Comparison of ENCODE assay signal across 14 mouse cellular contexts in the genomic region with DNA sequence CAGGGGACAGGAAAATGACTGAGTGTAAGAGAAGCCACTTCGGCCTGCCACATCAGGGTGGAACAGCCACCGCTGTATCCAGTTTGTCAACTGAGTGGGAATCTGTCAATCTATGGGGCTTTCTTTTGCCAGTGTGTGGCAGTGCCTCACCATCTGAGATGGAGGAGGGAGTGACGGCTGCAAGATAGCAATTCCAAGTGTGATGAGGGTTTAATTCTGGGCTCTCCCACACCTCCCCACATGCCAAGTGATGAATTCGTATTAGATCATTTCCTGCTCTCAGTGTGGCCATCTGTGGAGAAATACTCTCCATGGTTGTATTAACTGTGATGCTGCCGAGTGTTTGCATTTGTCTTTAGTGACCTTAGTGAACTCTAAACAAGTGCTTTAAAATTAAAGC. TPM values are rescaled to one million over a fixed set of nuclear protein-coding genes. Genes with fewer than 3 reads are reported as not detected.
DNase-seq lines count a peak whose midpoint lies in the region; ATAC-seq and TF ChIP-seq lines count a peak whose summit lies in the region.
"Had no signal": no experiment of that assay in that cellular context is flagged by ENCODE, and none has a peak within 500 bp of the region (broad histone marks: within the 10 kb centered on the region; RNA-seq: fewer than 3 reads in every experiment).

No protein-coding gene starts in this region.

- TF ChIP-seq CTCF in intestine, postnatal 0 days (IDR thresholded peaks at IDR 0.05; ENCODE audit: low read depth) = no peak

- H3K27ac ChIP-seq in forebrain, embryonic 15.5 days (replicated peaks) = 0 out of 2 replicates have a peak overlapping the region, but pooled peaks have one; percentile 46
- no peak overlapping the region for H3K27ac ChIP-seq in forebrain, embryonic 11.5 days (ENCODE audit: low read depth, low read length)
- no peak overlapping the region for H3K27ac ChIP-seq in intestine, postnatal 0 days (ENCODE audit: low read depth, low read length)
- H3K27ac ChIP-seq: hindbrain, embryonic 14.5 days; limb, embryonic 10.5 days; liver, embryonic 15.5 days had no signal

- H3K27me3 ChIP-seq in forebrain, embryonic 15.5 days = no peaks in the 10 kb centered on the region
- H3K27me3 ChIP-seq in forebrain, embryonic 11.5 days (ENCODE audit: control insufficient read depth, insufficient read depth, low read length) = no peaks in the 10 kb centered on the region
- H3K27me3 ChIP-seq in intestine, postnatal 0 days (replicated peaks; ENCODE audit: control insufficient read depth, insufficient read depth, low read length) = no peaks in the 10 kb centered on the region
- H3K27me3 ChIP-seq: liver, embryonic 15.5 days had no signal

- DNase-seq in forebrain, embryonic 11.5 days (ENCODE audit: low spot score) = no peak
- peak; percentile 95 for DNase-seq in brain, adult 2 months (ENCODE audit: low read depth, low spot score)
- peak; percentile 59 to 62 for DNase-seq in cerebellum, postnatal 10 days
- peak; percentile 65 to 74 for DNase-seq in layer of hippocampus, postnatal 36 days
- no peak for DNase-seq in kidney, postnatal 36 days
- DNase-seq: thymus, adult 18-20 months had no signal

- H3K9ac ChIP-seq in forebrain, embryonic 15.5 days (replicated peaks) = no peak overlapping the region
- H3K9ac ChIP-seq in forebrain, embryonic 11.5 days (ENCODE audit: low read length) = no peak overlapping the region
- H3K9ac ChIP-seq in intestine, postnatal 0 days (ENCODE audit: low read depth, low read length) = no peak overlapping the region
- H3K9ac ChIP-seq: hindbrain, embryonic 14.5 days; liver, embryonic 15.5 days had no signal

- no peaks in the 10 kb centered on the region for H3K9me3 ChIP-seq in forebrain, embryonic 15.5 days
- H3K9me3 ChIP-seq in forebrain, embryonic 11.5 days (ENCODE audit: control insufficient read depth, low read length) = no peaks in the 10 kb centered on the region
- no peaks in the 10 kb centered on the region for H3K9me3 ChIP-seq in intestine, postnatal 0 days (ENCODE audit: control insufficient read depth)
- H3K9me3 ChIP-seq: limb, embryonic 10.5 days; liver, embryonic 15.5 days had no signal

- H3K4me1 ChIP-seq in forebrain, embryonic 15.5 days = peaks cover 30% of the 10 kb centered on the region
- H3K4me1 ChIP-seq in forebrain, embryonic 11.5 days (replicated peaks; ENCODE audit: control insufficient read depth, insufficient read depth, low read length) = no peaks in the 10 kb centered on the region
- no peaks in the 10 kb centered on the region for H3K4me1 ChIP-seq in intestine, postnatal 0 days (replicated peaks; ENCODE audit: control insufficient read depth, insufficient read depth, low read length)
- H3K4me1 ChIP-seq: liver, embryonic 15.5 days had no signal

- WGBS in forebrain, embryonic 15.5 days = 42% methylated on average over 5 of the region's 5 CpGs
- 80% methylated on average over 5 of the region's 5 CpGs for WGBS in forebrain, embryonic 11.5 days
- WGBS in intestine, postnatal 0 days = 66% methylated on average over 5 of the region's 5 CpGs

- ATAC-seq in forebrain, embryonic 15.5 days (replicated peaks) = no peak
- no peak for ATAC-seq in forebrain, embryonic 11.5 days (replicated peaks; ENCODE audit: low FRiP score)
- no peak for ATAC-seq in activated CD4-positive, CD25-positive, alpha-beta regulatory T cell, adult 4 months
- no peak for ATAC-seq in intestine, postnatal 0 days

- no peak overlapping the region for H3K4me3 ChIP-seq in forebrain, embryonic 15.5 days
- H3K4me3 ChIP-seq in forebrain, embryonic 11.5 days (ENCODE audit: low read depth, low read length) = no peak overlapping the region
- no peak overlapping the region for H3K4me3 ChIP-seq in intestine, postnatal 0 days (ENCODE audit: low read depth, low read length)
- H3K4me3 ChIP-seq: limb, embryonic 10.5 days; liver, embryonic 15.5 days had no signal

- H3K36me3 ChIP-seq in forebrain, embryonic 15.5 days = no peaks in the 10 kb centered on the region
- H3K36me3 ChIP-seq in forebrain, embryonic 11.5 days (ENCODE audit: control insufficient read depth, insufficient read depth, low read length) = no peaks in the 10 kb centered on the region
- no peaks in the 10 kb centered on the region for H3K36me3 ChIP-seq in intestine, postnatal 0 days (ENCODE audit: control insufficient read depth, insufficient read depth)
- H3K36me3 ChIP-seq: limb, embryonic 10.5 days; liver, embryonic 15.5 days had no signal

- no peak overlapping the region for H3K4me2 ChIP-seq in forebrain, embryonic 15.5 days (replicated peaks)
- H3K4me2 ChIP-seq in forebrain, embryonic 11.5 days (ENCODE audit: low read depth, low read length, severe bottlenecking) = no peak overlapping the region
- H3K4me2 ChIP-seq in intestine, postnatal 0 days (replicated peaks; ENCODE audit: low read depth) = no peak overlapping the region
- H3K4me2 ChIP-seq: hindbrain, embryonic 14.5 days; liver, embryonic 15.5 days had no signal

RNA-seq across cellular contexts. Expression of gene Nell2, which starts 36.2 kb away (rescaled TPM):
- 186 and 213 TPM in 2 replicates for polyA plus RNA-seq in forebrain, embryonic 15.5 days (2015; fragmentation: Nextera tagmentation; extraction: Ambion mirVana)
- polyA plus RNA-seq in forebrain, embryonic 11.5 days (2014; fragmentation: Nextera tagmentation; extraction: Ambion mirVana) = 67.0 and 71.0 TPM in 2 replicates
- 100 to 1,000 TPM; 744 to 782 TPM for total RNA-seq in layer of hippocampus, postnatal 36 days (2021)
- polyA plus RNA-seq in activated CD4-positive, CD25-positive, alpha-beta regulatory T cell, adult 4 months (2017; shearing (Covaris generic)) = not detected
- 4.9 and 6.7 TPM in 2 replicates for polyA plus RNA-seq in intestine, postnatal 0 days (2015; fragmentation: Nextera tagmentation; extraction: Ambion mirVana)
- total RNA-seq: megakaryocyte progenitor cell, adult 5-6 weeks; monocyte, adult 5-6 weeks had no signal

Comparison
In these comparisons a context has a peak if more than half of its experiments do, and no peak if none do; other contexts are left out.
1. DNase-seq: peak in brain, adult 2 months (single experiment), cerebellum, postnatal 10 days (2 of 2) and layer of hippocampus, postnatal 36 days (2 of 2); none in forebrain, embryonic 11.5 days (single experiment) and kidney, postnatal 36 days (0 of 2).